Mouse (Mus musculus): ENCODE measurements around the gene Iqschfp. TPM values are rescaled to one million over a fixed set of nuclear protein-coding genes. Genes with fewer than 3 reads are reported as not detected.

Gene Iqschfp
- polyA plus RNA-seq, 1 experiment: not detected

DNA sequence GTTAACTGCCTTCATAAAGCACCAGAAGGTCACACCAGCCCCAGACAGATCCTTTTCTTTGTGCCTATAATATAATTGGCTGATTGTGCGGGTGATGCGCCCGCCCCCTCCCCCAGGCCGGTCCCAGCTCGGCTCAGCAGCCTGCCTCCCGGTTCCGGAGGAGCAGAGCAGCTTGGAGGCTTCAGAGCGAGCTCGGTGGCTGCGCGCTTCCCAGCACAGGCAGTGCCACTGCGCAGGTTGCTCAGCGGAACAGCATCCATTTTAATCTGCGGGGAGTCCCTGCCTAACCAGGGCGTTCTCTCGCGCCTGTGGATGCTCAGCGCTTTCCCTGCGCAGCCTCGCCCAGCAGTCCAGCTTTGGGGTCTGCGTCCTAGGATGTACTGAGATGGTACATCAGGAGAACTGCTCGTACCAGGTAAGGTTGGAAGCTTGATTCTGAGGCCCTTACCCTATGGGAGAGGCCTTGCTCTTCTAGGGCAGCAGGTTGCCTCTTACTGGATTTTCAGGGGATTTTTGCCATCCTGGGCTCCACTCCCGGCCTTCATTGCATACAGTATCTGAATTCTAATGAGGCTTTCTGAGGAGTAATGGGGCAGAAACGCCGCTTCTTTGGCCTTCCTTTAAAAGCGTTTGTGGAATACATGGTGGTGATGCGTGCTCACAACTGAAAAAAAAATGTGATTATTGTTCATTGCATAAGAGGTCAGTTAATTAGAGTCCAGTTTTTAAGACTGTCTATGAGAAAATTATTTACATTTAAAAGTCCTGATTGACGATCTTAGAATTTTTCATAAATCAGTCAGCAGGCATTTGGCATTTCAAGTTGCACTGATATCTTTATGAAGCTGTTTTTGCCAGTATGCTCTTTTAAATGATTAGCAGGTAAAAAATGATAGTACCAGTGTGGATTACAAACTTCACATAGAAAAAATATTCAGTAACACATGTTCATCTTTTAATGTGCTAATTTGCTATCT lies 680.5 kb downstream of the Iqschfp start:
- no peak overlapping the region for H3K4me3 ChIP-seq (ENCODE audit: control insufficient read depth, insufficient read depth, low read length)
- DNase-seq: no peak
- 53% methylated on average over 28 of the region's 28 CpGs for WGBS
- H3K27me3 ChIP-seq (ENCODE audit: control insufficient read depth, insufficient read depth, low read length): no peaks in the 10 kb centered on the region
- no peak overlapping the region for H3K27ac ChIP-seq (ENCODE audit: control insufficient read depth, insufficient read depth, low read length)
- TF ChIP-seq POLR2A (IDR thresholded peaks at IDR 0.05; ENCODE audit: control insufficient read depth, extremely low read depth, insufficient read depth, low read length, poor library complexity) (no peak), CTCF (IDR thresholded peaks at IDR 0.05; ENCODE audit: borderline replicate concordance, control insufficient read depth, extremely low read depth, insufficient read depth, low read length, poor library complexity) (no peak)
- no peaks in the 10 kb centered on the region for H3K36me3 ChIP-seq (ENCODE audit: control insufficient read depth, insufficient read depth, low read length)
- no peaks in the 10 kb centered on the region; the same call in 1 of the 2 replicates for H3K4me1 ChIP-seq (replicated peaks; ENCODE audit: control insufficient read depth, insufficient read depth, low read length)

GRCm38 (mm10) chr3:68573226-68573624 lies 681.2 kb downstream of the Iqschfp start:
- no peak overlapping the region for H3K4me3 ChIP-seq (ENCODE audit: control insufficient read depth, insufficient read depth, low read length)
- TF ChIP-seq POLR2A (IDR thresholded peaks at IDR 0.05; ENCODE audit: control insufficient read depth, extremely low read depth, insufficient read depth, low read length, poor library complexity) (no peak), CTCF (IDR thresholded peaks at IDR 0.05; ENCODE audit: borderline replicate concordance, control insufficient read depth, extremely low read depth, insufficient read depth, low read length, poor library complexity) (no peak)
- H3K4me1 ChIP-seq (replicated peaks; ENCODE audit: control insufficient read depth, insufficient read depth, low read length): no peaks in the 10 kb centered on the region; the same call in 1 of the 2 replicates
- H3K27me3 ChIP-seq (ENCODE audit: control insufficient read depth, insufficient read depth, low read length): no peaks in the 10 kb centered on the region
- DNase-seq: no peak
- 87% methylated on average over 3 of the region's 3 CpGs for WGBS
- no peaks in the 10 kb centered on the region for H3K36me3 ChIP-seq (ENCODE audit: control insufficient read depth, insufficient read depth, low read length)
- H3K27ac ChIP-seq (ENCODE audit: control insufficient read depth, insufficient read depth, low read length): no peak overlapping the region

DNA sequence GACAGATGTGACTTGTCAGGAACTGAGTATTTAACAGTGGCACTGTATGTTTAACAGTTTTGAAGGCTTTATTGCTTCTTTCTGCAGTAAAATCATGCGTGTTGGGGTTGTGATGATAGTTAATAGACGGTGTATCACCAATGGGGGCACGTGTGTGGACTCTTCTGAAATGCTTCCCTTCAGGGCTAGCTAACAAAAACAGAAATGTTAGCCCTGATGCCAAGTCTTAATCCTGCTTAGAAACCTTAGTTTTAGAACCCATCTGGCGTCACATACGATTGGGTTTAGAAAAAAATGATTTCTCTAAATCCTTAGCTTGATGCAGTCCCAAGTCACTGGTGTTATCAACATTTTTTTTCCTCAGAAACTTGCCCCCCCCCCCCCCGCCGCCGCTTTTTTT lies 682.1 kb downstream of the Iqschfp start:
- DNase-seq: no peak

DNA sequence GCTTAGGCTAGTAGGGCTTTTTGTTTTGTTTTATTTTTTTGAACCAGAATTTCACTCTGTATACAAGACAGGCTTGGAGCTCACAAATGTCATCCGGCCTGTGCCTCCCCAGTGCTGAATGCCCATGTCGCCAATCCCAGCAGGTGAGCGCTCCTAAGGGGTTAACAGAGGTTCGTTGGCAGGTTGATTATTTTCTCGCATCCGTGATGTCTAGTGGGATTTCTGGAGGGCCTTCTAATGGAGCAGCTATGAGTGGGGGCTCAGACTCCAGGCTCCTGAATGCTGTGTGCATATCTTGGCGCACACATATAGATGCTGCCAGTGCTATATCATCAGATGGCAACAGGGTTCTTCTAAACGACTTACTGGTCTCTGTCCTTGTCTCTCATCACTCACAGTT lies 682.5 kb downstream of the Iqschfp start:
- DNase-seq: no peak
- Histone ChIP-seq H3K36me3 (ENCODE audit: control insufficient read depth, insufficient read depth, low read length) (no peaks in the 10 kb centered on the region), H3K4me3 (ENCODE audit: control insufficient read depth, insufficient read depth, low read length) (no peak overlapping the region), H3K4me1 (replicated peaks; ENCODE audit: control insufficient read depth, insufficient read depth, low read length) (no peaks in the 10 kb centered on the region; the same call in 1 of the 2 replicates), H3K27me3 (ENCODE audit: control insufficient read depth, insufficient read depth, low read length) (no peaks in the 10 kb centered on the region), H3K27ac (ENCODE audit: control insufficient read depth, insufficient read depth, low read length) (no peak overlapping the region)
- TF ChIP-seq POLR2A (IDR thresholded peaks at IDR 0.05; ENCODE audit: control insufficient read depth, extremely low read depth, insufficient read depth, low read length, poor library complexity): no peak
- TF ChIP-seq CTCF (IDR thresholded peaks at IDR 0.05; ENCODE audit: borderline replicate concordance, control insufficient read depth, extremely low read depth, insufficient read depth, low read length, poor library complexity): no peak
- WGBS: 97% methylated on average over 8 of the region's 8 CpGs

More for the DNA sequence above, 682.1 kb downstream of the Iqschfp start:
- Histone ChIP-seq H3K4me1 (replicated peaks; ENCODE audit: control insufficient read depth, insufficient read depth, low read length) (no peaks in the 10 kb centered on the region; the same call in 1 of the 2 replicates), H3K27me3 (ENCODE audit: control insufficient read depth, insufficient read depth, low read length) (no peaks in the 10 kb centered on the region), H3K4me3 (ENCODE audit: control insufficient read depth, insufficient read depth, low read length) (no peak overlapping the region), H3K27ac (ENCODE audit: control insufficient read depth, insufficient read depth, low read length) (no peak overlapping the region), H3K36me3 (ENCODE audit: control insufficient read depth, insufficient read depth, low read length) (no peaks in the 10 kb centered on the region)
- no peak for TF ChIP-seq CTCF (IDR thresholded peaks at IDR 0.05; ENCODE audit: borderline replicate concordance, control insufficient read depth, extremely low read depth, insufficient read depth, low read length, poor library complexity)
- TF ChIP-seq POLR2A (IDR thresholded peaks at IDR 0.05; ENCODE audit: control insufficient read depth, extremely low read depth, insufficient read depth, low read length, poor library complexity): no peak
- 67% methylated on average over 8 of the region's 8 CpGs for WGBS

GRCm38 (mm10) chr3:68575636-68576340 lies 683.8 kb downstream of the Iqschfp start:
- no peak overlapping the region for H3K4me3 ChIP-seq (ENCODE audit: control insufficient read depth, insufficient read depth, low read length)
- no peak overlapping the region for H3K27ac ChIP-seq (ENCODE audit: control insufficient read depth, insufficient read depth, low read length)
- DNase-seq: no peak
- no peaks in the 10 kb centered on the region; the same call in 1 of the 2 replicates for H3K4me1 ChIP-seq (replicated peaks; ENCODE audit: control insufficient read depth, insufficient read depth, low read length)
- H3K27me3 ChIP-seq (ENCODE audit: control insufficient read depth, insufficient read depth, low read length): no peaks in the 10 kb centered on the region
- WGBS: 95% methylated on average over 10 of the region's 10 CpGs
- no peak for TF ChIP-seq CTCF (IDR thresholded peaks at IDR 0.05; ENCODE audit: borderline replicate concordance, control insufficient read depth, extremely low read depth, insufficient read depth, low read length, poor library complexity)
- no peaks in the 10 kb centered on the region for H3K36me3 ChIP-seq (ENCODE audit: control insufficient read depth, insufficient read depth, low read length)

DNA sequence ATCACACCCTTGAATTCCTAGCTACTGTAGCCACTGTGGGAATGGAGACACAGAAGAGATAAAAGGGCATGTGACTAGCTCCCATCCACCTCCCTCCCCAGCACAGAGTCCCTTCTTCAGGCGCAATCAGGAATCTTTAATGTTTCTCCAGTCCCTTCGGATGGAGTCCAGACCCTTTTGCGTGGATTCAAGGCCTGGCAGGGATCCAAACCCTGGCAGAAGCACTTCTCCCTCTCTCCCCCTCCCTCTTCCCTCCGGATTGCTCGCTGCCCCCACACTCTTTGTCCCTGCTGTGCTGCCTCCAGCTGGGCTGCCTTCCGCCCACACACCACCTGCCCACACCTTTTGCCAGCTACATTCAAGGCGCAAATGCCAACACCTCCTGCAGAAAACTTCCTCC lies 684.4 kb downstream of the Iqschfp start:
- WGBS: 89% methylated on average over 7 of the region's 7 CpGs
- Histone ChIP-seq H3K4me1 (replicated peaks; ENCODE audit: control insufficient read depth, insufficient read depth, low read length) (no peaks in the 10 kb centered on the region; the same call in 1 of the 2 replicates), H3K27me3 (ENCODE audit: control insufficient read depth, insufficient read depth, low read length) (no peaks in the 10 kb centered on the region), H3K36me3 (ENCODE audit: control insufficient read depth, insufficient read depth, low read length) (no peaks in the 10 kb centered on the region), H3K4me3 (ENCODE audit: control insufficient read depth, insufficient read depth, low read length) (no peak overlapping the region), H3K27ac (ENCODE audit: control insufficient read depth, insufficient read depth, low read length) (no peak overlapping the region)
- TF ChIP-seq CTCF (IDR thresholded peaks at IDR 0.05; ENCODE audit: borderline replicate concordance, control insufficient read depth, extremely low read depth, insufficient read depth, low read length, poor library complexity) (no peak), POLR2A (IDR thresholded peaks at IDR 0.05; ENCODE audit: control insufficient read depth, extremely low read depth, insufficient read depth, low read length, poor library complexity) (no peak)
- no peak for DNase-seq

Measured in thymus, adult 2 months (tissue).